Mouse (Mus musculus) limb, embryonic 13.5 days (tissue): Measurements from ENCODE around the gene Tef. TPM values are rescaled to one million over a fixed set of nuclear protein-coding genes. Genes with fewer than 3 reads are reported as not detected.
A peak's percentile ranks its signal among the peaks of the same experiment; 100 is the strongest.

Experiments used
- ATAC-seq: fragments of 200-750 bp; cut with Nextera tagmentation; 2 replicates; pipeline ENCODE4 v1.8.0; 2017; ENCODE audit warnings: low read depth, moderate number of reproducible peaks, moderate TSS enrichment; ENCODE audit not compliant: low FRiP score
- H3K27ac ChIP-seq: fragments of 300-500 bp; sonication (generic); 2 replicates; pipeline ENCODE4 v1.5.1; 2015; ENCODE audit warnings: inconsistent platforms, mild to moderate bottlenecking, moderate library complexity
- H3K27me3 ChIP-seq: fragments of 300-500 bp; sonication (generic); 2 replicates; pipeline ENCODE4 v1.6.1; 2015; ENCODE audit warnings: mild to moderate bottlenecking, inconsistent platforms
- H3K36me3 ChIP-seq: fragments of 300-500 bp; sonication (generic); 2 replicates; pipeline ENCODE4 v1.6.1; 2015; ENCODE audit warnings: inconsistent platforms, mild to moderate bottlenecking, moderate library complexity
- H3K4me1 ChIP-seq: fragments of 300-500 bp; sonication (generic); 2 replicates; pipeline ENCODE4 v1.6.1; 2015; ENCODE audit warnings: inconsistent platforms
- H3K4me2 ChIP-seq: fragments of 300-500 bp; sonication (generic); replicated peaks from 2 replicates; pipeline ENCODE4 v1.6.1; 2015; ENCODE audit warnings: inconsistent platforms, mild to moderate bottlenecking, moderate library complexity
- H3K4me3 ChIP-seq: fragments of 300-500 bp; sonication (generic); 2 replicates; pipeline ENCODE4 v1.5.1; 2015; ENCODE audit warnings: moderate library complexity, mild to moderate bottlenecking, inconsistent platforms
- H3K9ac ChIP-seq: fragments of 300-500 bp; sonication (generic); 2 replicates; pipeline ENCODE4 v1.6.1; 2015; ENCODE audit warnings: mild to moderate bottlenecking, inconsistent platforms
- H3K9me3 ChIP-seq: fragments of 300-500 bp; sonication (generic); 2 replicates; pipeline ENCODE4 v1.6.1; 2016; ENCODE audit warnings: inconsistent platforms
- WGBS: fragments of 180-500 bp; shearing (Covaris S2); methylation state at CpG from one replicate; pipeline ENCODE4 v1.1.7; 2015; 5-methylcytosine and 5-hydroxymethylcytosine counted together
- polyA plus RNA-seq: library from polyadenylated mRNA; unstranded; fragments of >200 nt; fragmentation: Nextera tagmentation; extraction: Ambion mirVana; gene quantifications from 2 replicates; pipeline ENCODE4 v1.2.1, GENCODE M21; 2015

The Tef gene
- polyA plus RNA-seq, 1 experiment from 2014 or later: 25.4 TPM

GRCm38 (mm10) chr15:81812696-81813631 is 10.7 kb downstream of the Tef start:
- Histone ChIP-seq H3K4me3 (peak overlapping the region; percentile 79), H3K27ac (no peak overlapping the region)

GRCm38 (mm10) chr15:81813986-81814705 is 11.9 kb downstream of the Tef start:
- Histone ChIP-seq H3K4me1 (peaks cover 26% of the 10 kb centered on the region), H3K27ac (no peak overlapping the region), H3K4me3 (no peak overlapping the region), H3K9ac (no peak overlapping the region), H3K27me3 (no peaks in the 10 kb centered on the region), H3K36me3 (peaks cover 43% of the 10 kb centered on the region), H3K9me3 (no peaks in the 10 kb centered on the region), H3K4me2 (no peak overlapping the region)
- 83% methylated on average over 5 of the region's 5 CpGs for WGBS
- ATAC-seq: no peak

More at GRCm38 (mm10) chr15:81812696-81813631, 10.7 kb downstream of the Tef start:
- Histone ChIP-seq H3K9ac (peak overlapping the region; percentile 82), H3K9me3 (no peaks in the 10 kb centered on the region), H3K27me3 (no peaks in the 10 kb centered on the region), H3K36me3 (peaks cover 31% of the 10 kb centered on the region), H3K4me2 (peak overlapping the region; percentile 81), H3K4me1 (peaks cover 31% of the 10 kb centered on the region)
- ATAC-seq: no peak
- WGBS: 71% methylated on average over 7 of the region's 7 CpGs

DNA sequence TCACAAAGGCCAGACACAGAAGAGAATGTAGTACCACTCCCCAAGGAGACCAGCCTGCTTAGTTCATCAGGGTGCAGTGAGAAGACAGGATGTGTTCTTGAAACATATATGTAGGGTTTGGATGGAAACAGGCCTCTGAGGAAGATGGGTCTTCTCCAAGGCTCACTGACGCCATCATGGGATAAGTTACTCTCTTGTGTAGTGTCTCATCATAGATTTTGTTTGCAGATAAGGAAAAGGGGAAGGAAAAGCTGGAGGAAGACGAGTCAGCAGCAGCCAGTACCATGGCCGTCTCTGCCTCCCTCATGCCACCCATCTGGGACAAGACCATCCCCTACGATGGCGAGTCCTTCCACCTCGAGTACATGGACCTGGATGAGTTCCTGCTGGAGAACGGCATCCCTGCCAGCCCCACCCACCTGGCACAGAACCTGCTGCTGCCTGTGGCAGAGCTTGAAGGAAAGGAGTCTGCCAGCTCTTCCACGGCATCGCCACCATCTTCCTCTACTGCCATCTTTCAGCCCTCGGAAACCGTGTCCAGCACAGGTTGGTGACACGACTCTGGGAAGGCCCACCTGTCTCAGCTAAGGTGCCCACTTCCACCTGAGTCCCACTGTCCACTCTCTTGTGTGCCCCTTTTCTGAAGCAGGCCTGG is 12.6 kb downstream of the Tef start:
- Histone ChIP-seq H3K4me1 (peaks cover 19% of the 10 kb centered on the region), H3K9ac (no peak overlapping the region), H3K27me3 (no peaks in the 10 kb centered on the region), H3K9me3 (no peaks in the 10 kb centered on the region), H3K36me3 (peaks cover 50% of the 10 kb centered on the region), H3K27ac (no peak overlapping the region), H3K4me2 (no peak overlapping the region), H3K4me3 (no peak overlapping the region)
- 84% methylated on average over 12 of the region's 12 CpGs for WGBS
- no peak for ATAC-seq

DNA sequence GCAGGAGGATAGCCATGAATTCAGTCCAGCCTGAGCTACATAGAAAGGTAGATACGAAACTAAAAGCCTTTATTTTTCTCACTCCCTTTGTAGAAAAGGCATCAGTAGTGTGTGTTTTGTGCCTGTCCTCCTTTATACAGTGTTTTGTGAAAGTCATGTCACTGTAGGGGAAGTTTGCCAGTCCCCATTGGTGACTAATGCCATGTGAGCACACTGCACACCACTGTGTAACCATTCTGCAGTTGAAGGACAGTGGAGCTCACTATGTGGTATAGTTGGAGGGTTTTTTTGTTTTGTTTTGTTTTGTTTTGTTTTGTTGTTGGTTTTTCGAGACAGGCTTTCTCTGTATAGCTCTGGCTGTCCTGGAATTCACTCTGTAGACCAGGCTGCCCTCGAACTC is 16.2 kb downstream of the Tef start:
- H3K9me3 ChIP-seq: no peaks in the 10 kb centered on the region
- H3K4me1 ChIP-seq: no peaks in the 10 kb centered on the region
- peaks cover 80% of the 10 kb centered on the region for H3K36me3 ChIP-seq

GRCm38 (mm10) chr15:81822631-81823030 is 20.4 kb downstream of the Tef start:
- Histone ChIP-seq H3K4me3 (no peak overlapping the region), H3K4me2 (no peak overlapping the region), H3K27ac (no peak overlapping the region), H3K27me3 (no peaks in the 10 kb centered on the region), H3K36me3 (peaks cover 94% of the 10 kb centered on the region), H3K4me1 (0 out of 2 replicates have a peak, but pooled peaks cover 3% of the 10 kb centered on the region), H3K9ac (no peak overlapping the region), H3K9me3 (no peaks in the 10 kb centered on the region)
- 84% methylated on average over 3 of the region's 3 CpGs for WGBS
- ATAC-seq: no peak

More for the DNA sequence above, 16.2 kb downstream of the Tef start:
- H3K9ac ChIP-seq: no peak overlapping the region
- 92% methylated on average over 3 of the region's 3 CpGs for WGBS
- H3K27ac ChIP-seq: no peak overlapping the region
- H3K4me2 ChIP-seq: no peak overlapping the region
- no peaks in the 10 kb centered on the region for H3K27me3 ChIP-seq
- H3K4me3 ChIP-seq: no peak overlapping the region
- no peak for ATAC-seq

DNA sequence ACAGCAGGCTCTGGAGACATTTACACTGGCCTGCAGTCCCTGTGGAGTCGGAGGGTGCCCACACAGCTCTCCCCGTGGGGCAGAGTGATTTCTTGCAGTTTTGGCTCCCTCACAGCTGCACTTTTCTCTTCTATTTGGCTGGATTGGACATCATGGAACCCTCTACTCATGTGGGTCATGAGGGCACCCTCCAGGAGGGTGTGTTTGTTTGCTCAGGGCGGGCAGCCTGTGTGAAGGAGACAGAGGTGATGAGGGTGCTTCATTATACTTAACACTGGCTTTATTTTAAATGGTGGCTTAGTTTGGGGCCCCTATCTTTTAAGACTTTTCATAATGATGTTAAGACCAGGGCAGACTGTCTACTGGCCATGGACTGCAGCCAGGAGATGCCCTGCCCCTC is 22.6 kb downstream of the Tef start:
- H3K9me3 ChIP-seq: no peaks in the 10 kb centered on the region
- H3K4me3 ChIP-seq: no peak overlapping the region
- H3K4me2 ChIP-seq: no peak overlapping the region
- 0 out of 2 replicates have a peak, but pooled peaks cover 3% of the 10 kb centered on the region for H3K4me1 ChIP-seq
- H3K27me3 ChIP-seq: no peaks in the 10 kb centered on the region
- peaks cover 81% of the 10 kb centered on the region for H3K36me3 ChIP-seq
- 82% methylated on average over 3 of the region's 3 CpGs for WGBS
- H3K9ac ChIP-seq: no peak overlapping the region
- no peak for ATAC-seq
- H3K27ac ChIP-seq: no peak overlapping the region

DNA sequence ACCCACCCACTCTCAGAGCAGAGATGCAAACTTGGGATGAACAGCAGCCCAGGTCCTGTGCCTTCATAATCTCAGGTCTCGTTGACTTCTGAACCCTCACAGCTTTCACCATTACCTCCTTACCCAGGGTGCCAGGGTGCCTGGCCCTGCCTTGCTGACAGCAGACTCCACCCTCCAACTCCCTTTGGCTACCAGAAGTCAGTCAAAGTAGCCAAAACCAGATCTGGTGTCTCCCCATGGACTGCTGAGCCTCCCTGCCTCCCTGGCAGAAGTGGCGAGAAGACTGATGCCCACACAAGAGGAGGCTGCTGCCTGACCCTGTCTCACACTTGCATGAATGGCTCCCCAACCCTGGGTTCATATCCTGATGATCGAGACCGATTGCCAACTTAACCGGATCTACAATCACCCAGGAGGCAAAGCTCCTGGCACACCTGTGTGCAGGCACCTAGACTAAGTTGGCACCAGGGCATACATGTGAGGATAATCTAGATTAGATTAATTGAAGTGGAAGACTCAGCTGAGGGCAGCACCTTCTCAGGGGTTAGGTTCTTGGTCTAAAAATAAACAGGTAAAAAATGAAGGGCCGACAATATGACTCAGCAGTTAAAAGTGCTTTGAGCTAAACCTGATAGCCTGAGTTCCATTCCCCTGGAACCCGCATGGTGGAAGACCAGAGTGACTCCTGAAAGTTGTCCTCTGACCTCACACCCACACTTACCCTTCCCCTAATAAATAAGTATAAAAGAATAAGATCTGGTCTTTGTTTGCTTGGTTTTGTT is 26.4 kb downstream of the Tef start:
- H3K27ac ChIP-seq: no peak overlapping the region
- no peaks in the 10 kb centered on the region for H3K9me3 ChIP-seq
- ATAC-seq: no peak
- H3K4me1 ChIP-seq: peaks cover 12% of the 10 kb centered on the region; the same call in 1 of the 2 replicates
- H3K9ac ChIP-seq: no peak overlapping the region
- no peaks in the 10 kb centered on the region for H3K27me3 ChIP-seq
- 89% methylated on average over 7 of the region's 7 CpGs for WGBS
- no peak overlapping the region for H3K4me3 ChIP-seq
- no peak overlapping the region for H3K4me2 ChIP-seq
- peaks cover 48% of the 10 kb centered on the region for H3K36me3 ChIP-seq

DNA sequence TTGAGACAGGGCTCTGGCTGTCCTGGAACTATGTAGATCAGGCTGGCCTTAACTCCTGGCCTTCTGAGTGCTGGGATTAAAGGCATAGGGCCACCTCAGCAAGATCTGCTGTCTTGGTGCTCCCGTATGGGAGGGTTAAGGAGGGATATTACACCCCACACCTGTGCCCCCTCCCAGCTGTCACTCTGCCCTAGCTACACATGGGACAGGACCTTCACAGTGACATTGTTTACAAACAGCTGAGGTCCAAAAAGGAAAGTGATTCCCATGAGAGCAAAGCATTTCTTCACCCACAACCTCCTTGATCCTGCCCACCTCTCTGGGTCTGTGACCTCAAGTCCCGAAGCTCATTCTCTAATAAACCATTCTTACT is 27.0 kb downstream of the Tef start:
- Histone ChIP-seq H3K36me3 (peaks cover 42% of the 10 kb centered on the region), H3K4me2 (no peak overlapping the region)
- WGBS: 62% methylated on average over 2 of the region's 2 CpGs

DNA sequence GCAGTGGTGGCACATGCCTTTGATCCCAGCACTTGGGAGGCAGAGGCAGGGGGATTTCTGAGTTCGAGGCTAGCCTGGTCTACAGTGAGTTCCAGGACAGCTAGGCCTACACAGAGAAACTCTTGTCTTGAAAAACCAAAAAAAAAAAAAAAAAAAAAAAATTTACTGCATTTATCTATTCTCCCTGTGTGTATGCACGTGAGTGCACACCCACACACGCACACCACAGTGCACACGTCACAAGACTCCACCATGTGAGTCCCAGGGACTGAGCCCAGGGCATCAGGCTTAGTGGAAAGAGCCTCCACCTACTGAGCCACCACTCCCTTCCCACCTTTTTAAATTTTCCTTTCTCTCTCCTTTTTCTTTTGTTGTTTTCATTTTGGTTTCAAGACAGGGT is 28.3 kb downstream of the Tef start:
- ATAC-seq: no peak
- peaks cover 15% of the 10 kb centered on the region for H3K27me3 ChIP-seq
- 86% methylated on average over 4 of the region's 4 CpGs for WGBS
- no peak overlapping the region for H3K27ac ChIP-seq
- H3K9ac ChIP-seq: no peak overlapping the region
- H3K4me1 ChIP-seq: peaks cover 17% of the 10 kb centered on the region
- peaks cover 29% of the 10 kb centered on the region for H3K36me3 ChIP-seq
- H3K4me2 ChIP-seq: no peak overlapping the region
- H3K4me3 ChIP-seq: no peak overlapping the region
- H3K9me3 ChIP-seq: no peaks in the 10 kb centered on the region

More for the DNA sequence above, 27.0 kb downstream of the Tef start:
- no peaks in the 10 kb centered on the region for H3K9me3 ChIP-seq
- H3K9ac ChIP-seq: no peak overlapping the region
- 0 out of 2 replicates have a peak, but pooled peaks cover 2% of the 10 kb centered on the region for H3K27me3 ChIP-seq
- no peak overlapping the region for H3K27ac ChIP-seq
- H3K4me3 ChIP-seq: no peak overlapping the region
- H3K4me1 ChIP-seq: peaks cover 12% of the 10 kb centered on the region; the same call in 1 of the 2 replicates
- no peak for ATAC-seq

- Histone ChIP-seq H3K9ac (peak overlapping the region; percentile 48), H3K9me3 (no peaks in the 10 kb centered on the region), H3K27ac (no peak overlapping the region; the same call in 1 of the 2 replicates), H3K36me3 (peaks cover 21% of the 10 kb centered on the region), H3K4me3 (peak overlapping the region; percentile 10; the same call in 1 of the 2 replicates), H3K4me2 (peak overlapping the region; percentile 35), H3K4me1 (peaks cover 21% of the 10 kb centered on the region), H3K27me3 (peaks cover 17% of the 10 kb centered on the region)
- peak; percentile 83 for ATAC-seq
- 18% methylated on average over 24 of the region's 24 CpGs for WGBS
Measured at GRCm38 (mm10) chr15:81831136-81831825, 29.1 kb downstream of the Tef start.

DNA sequence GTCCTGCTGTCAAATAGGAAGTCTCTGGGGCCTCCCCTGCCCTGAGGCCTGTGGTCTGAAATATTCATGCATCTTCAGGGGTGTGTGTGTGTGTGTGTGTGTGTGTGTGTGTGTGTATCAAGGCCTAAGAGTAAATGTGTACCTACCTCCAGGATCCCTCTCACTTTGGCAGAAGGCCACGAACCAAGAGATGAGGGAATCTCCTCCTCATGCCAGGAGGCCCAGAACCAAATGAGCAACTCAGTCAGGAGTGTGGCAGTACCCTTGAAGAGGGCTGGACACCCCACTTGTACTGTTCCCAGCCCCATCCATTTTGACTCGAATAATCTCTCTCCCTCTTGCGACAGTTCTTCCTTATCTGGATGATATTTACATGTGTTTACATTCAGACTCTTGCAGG is 30.0 kb downstream of the Tef start:
- H3K36me3 ChIP-seq: peaks cover 12% of the 10 kb centered on the region
- H3K4me1 ChIP-seq: peaks cover 30% of the 10 kb centered on the region
- H3K27ac ChIP-seq: no peak overlapping the region
- no peak for ATAC-seq
- no peak overlapping the region for H3K4me3 ChIP-seq
- H3K27me3 ChIP-seq: peaks cover 17% of the 10 kb centered on the region
- 91% methylated on average over 3 of the region's 3 CpGs for WGBS
- H3K4me2 ChIP-seq: no peak overlapping the region
- no peak overlapping the region for H3K9ac ChIP-seq
- H3K9me3 ChIP-seq: no peaks in the 10 kb centered on the region
